Mouse (Mus musculus) E14TG2a.4 (cell line): ENCODE results near the gene Grin2a.

Experiments used
- CTCF ChIP-seq: conservative IDR thresholded peaks from 2 replicates; pipeline ENCODE4 v1.5.1; 2014; ENCODE audit warnings: low read length
- NANOG ChIP-seq: IDR thresholded peaks from 2 replicates; pipeline ENCODE4 v1.6.1; 2014; ENCODE audit warnings: borderline replicate concordance, low read length, mixed read lengths
- POU5F1 ChIP-seq: IDR thresholded peaks from 2 replicates; pipeline ENCODE4 v1.6.1; 2014; ENCODE audit warnings: low read length, borderline replicate concordance

GRCm38 (mm10) chr16:9571793-9572192, 423.6 kb downstream of the Grin2a start:
- TF ChIP-seq CTCF (no peak), POU5F1 (no peak), NANOG (no peak)
